Mouse (Mus musculus) erythroblast, embryonic 14.5 days (primary cell): Measurements from ENCODE around the gene Col16a1.

Experiments used
- GATA1 ChIP-seq: IDR thresholded peaks from 2 replicates; pipeline ENCODE4 v1.6.1; 2012; ENCODE audit warnings: low read length, inconsistent platforms, mixed read lengths
- TAL1 ChIP-seq: IDR thresholded peaks from 3 replicates; pipeline ENCODE4 v1.6.1; 2012; ENCODE audit warnings: low read length, inconsistent platforms, mixed read lengths

GRCm38 (mm10) chr4:130087293-130087692 lies 39.7 kb downstream of the Col16a1 start:
- TF ChIP-seq GATA1, result no peak
- TF ChIP-seq TAL1, result no peak
